Mouse (Mus musculus) brain, embryonic 14.5 days (tissue): ENCODE measurements around the gene Camta1.

Source experiments
- CTCF ChIP-seq: fragments of 200-500 bp; IDR thresholded peaks from 2 replicates; pipeline ENCODE4 v1.5.1; 2012; ENCODE audit warnings: inconsistent platforms, mild to moderate bottlenecking, moderate library complexity, borderline replicate concordance; ENCODE audit not compliant: insufficient read depth, insufficient read length; ENCODE audit errors: extremely low read depth
- POLR2A ChIP-seq: fragments of 200-500 bp; IDR thresholded peaks from 2 replicates; pipeline ENCODE4 v1.6.1; 2012; ENCODE audit warnings: mild to moderate bottlenecking, inconsistent platforms, borderline replicate concordance; ENCODE audit not compliant: poor library complexity, insufficient read depth, insufficient read length, severe bottlenecking; ENCODE audit errors: extremely low read depth

DNA sequence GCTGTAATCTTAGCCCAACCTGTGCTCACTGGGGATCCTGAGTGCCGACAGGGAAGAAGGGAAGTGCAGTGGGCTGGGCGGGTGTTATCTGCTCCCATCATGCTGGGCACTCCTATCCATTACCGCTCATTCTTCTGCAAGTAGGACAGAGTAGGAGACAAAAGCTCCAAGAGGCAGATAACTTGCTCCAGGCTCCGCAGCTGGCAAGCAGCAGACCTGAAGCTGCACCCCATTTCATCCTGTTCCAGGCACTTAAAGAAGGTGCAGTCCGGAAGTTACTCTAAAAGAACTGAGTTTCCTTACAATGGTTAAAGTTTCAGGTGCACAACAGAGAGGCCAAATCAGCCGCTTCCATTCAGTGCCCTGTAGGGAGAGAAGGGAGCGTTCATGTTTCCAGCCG, 750.5 kb downstream of the Camta1 start:
- TF ChIP-seq CTCF (no peak), POLR2A (no peak)
